Mouse (Mus musculus) T-helper 1 cell (primary cell): Measurements from ENCODE around the gene Cdk5rap2.

Experiments
- in situ Hi-C: fragments of 300-600 bp; cut with MboI, MseI; formaldehyde crosslinking; loops from one replicate; pipeline ENCODE4 v1.15.1; 2025; ENCODE audit warnings: high pct_unique_total_duplicates

The Cdk5rap2 gene

GRCm38 (mm10) chr4:70354448-70354847 is 55.8 kb downstream of the Cdk5rap2 start:
- in situ Hi-C loops = no loop called here

GRCm38 (mm10) chr4:70353656-70354055 is 56.6 kb downstream of the Cdk5rap2 start:
- in situ Hi-C loops = no loop called here

DNA sequence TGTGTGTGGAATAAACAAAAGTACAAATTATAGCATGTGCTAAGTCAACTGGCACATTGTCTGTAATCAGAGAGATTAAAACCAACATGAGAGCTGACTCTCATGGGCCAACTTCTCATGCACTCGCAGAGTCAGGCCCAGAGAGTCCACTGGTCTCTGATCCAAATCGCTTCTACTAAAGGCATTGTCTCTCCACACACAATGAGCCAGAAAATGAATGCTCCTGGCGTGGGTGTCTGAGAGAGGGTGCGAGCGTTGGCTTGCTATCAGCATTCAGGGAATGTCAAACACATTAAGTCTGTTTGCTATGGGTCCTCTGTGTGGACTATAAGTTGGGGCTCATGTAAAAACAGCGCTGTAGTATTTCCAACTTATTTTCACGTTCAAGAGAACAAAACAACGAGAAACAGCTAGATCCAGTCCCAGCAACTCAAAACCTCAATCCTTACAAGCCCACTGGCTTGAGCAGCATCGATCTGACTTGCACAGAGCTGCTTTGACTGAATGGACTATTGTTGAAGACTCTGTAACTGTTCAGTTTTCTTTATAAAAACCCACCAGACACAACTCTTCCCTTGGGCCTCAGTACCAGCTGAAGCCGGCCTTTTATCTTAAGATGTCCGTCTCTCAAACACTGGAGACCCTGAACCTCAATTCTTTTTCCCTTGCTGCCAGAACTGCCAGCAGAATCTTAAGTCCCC is 74.6 kb downstream of the Cdk5rap2 start:
- in situ Hi-C loops = no loop called here

- in situ Hi-C loops = no loop called here
Observed at GRCm38 (mm10) chr4:70334995-70335394, 75.2 kb downstream of the Cdk5rap2 start.

- in situ Hi-C loops = no loop called here
Observed at GRCm38 (mm10) chr4:70332981-70333380, 77.3 kb downstream of the Cdk5rap2 start.

DNA sequence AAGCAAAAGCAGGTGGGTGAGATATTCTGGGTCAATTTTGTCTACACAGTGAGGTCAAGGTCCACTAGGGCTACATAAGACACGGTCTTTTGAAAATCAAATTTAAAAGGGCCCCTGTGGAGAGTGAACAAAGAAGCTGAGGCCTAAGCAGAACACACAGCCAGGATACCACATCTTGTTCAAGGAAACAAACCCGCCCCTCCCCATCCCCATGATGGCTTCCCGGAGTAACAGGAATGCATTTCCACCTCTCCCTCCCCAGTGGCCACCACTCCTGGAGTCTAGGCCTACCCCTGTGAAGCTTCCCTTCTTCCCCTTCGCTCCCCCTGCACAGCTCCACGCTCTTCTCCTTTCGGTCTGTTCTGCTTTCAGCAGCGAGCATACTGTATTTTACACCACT is 77.7 kb downstream of the Cdk5rap2 start:
- in situ Hi-C loops = no loop called here

- in situ Hi-C loops = no loop called here
Observed at GRCm38 (mm10) chr4:70331181-70331580, 79.1 kb downstream of the Cdk5rap2 start.

DNA sequence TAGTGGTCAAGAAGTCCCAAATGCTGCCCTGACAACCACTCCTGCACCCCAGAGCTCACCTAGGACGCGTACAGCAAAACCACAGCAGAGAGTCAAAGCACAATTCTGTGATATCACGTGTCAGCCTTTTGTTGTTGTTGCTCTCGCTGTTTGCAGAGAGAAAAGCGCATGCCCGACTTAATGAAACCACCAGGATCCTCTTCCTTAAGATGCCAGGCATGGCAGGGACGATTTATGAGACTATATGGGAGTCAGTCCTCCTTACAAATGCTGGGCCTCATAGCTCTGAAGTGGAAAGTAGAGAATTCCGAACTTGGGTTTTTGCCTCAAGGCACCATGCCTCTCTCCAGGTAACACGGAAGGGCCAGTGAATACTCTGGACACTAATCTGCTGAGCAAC is 82.2 kb downstream of the Cdk5rap2 start:
- in situ Hi-C loops = no loop called here

GRCm38 (mm10) chr4:70327436-70327835 is 82.8 kb downstream of the Cdk5rap2 start:
- in situ Hi-C loops = no loop called here

- in situ Hi-C loops = no loop called here
Observed at GRCm38 (mm10) chr4:70321586-70321985, 88.7 kb downstream of the Cdk5rap2 start.

GRCm38 (mm10) chr4:70312170-70312569 is 98.1 kb downstream of the Cdk5rap2 start:
- in situ Hi-C loops = loop anchor here (5.0 kb wide), 1 partner anchor 50 kb away; no protein-coding TSS in a partner anchor

DNA sequence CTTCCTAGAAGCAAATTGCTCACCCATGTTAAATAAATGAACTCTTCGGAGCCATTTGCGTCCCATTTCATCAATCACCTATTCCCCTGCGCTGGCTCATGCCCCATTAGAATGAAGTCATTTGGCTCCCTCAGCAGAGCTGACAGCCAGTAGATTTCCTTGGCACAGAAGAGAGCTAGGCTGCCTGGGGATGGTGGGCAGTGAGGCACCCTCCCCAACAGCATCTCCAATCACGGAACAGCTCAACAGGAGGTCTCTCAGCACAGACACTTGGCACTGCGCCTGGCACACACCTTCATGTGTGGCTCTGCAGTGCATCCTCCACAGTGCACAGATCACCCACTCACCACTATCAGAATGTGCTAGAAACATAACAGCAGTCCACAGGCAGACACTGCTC is 98.7 kb downstream of the Cdk5rap2 start:
- in situ Hi-C loops = loop anchor here (5.0 kb wide), 1 partner anchor 49 kb away; no protein-coding TSS in a partner anchor

GRCm38 (mm10) chr4:70307230-70307629 is 103.0 kb downstream of the Cdk5rap2 start:
- in situ Hi-C loops = no loop called here

GRCm38 (mm10) chr4:70303870-70304269 is 106.4 kb downstream of the Cdk5rap2 start:
- in situ Hi-C loops = no loop called here

DNA sequence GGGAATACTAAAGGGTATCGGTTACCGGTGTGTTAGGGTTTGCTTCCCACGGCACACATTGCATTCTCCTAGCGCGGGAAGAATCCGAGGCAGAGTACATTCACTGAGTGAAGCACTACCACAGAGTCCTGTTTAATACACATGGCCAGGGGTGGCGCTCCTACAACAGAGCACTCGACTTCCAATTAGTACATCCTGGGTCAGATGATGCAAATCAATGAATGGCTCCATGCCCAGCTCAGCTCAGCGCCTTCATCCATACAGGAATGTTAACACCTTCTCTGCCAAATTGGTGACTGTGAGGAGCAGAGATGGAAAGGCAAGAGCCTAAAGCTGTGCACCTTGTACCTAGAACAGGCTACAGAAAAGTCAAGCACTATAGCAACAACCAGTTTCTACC is 109.1 kb downstream of the Cdk5rap2 start:
- in situ Hi-C loops = no loop called here

DNA sequence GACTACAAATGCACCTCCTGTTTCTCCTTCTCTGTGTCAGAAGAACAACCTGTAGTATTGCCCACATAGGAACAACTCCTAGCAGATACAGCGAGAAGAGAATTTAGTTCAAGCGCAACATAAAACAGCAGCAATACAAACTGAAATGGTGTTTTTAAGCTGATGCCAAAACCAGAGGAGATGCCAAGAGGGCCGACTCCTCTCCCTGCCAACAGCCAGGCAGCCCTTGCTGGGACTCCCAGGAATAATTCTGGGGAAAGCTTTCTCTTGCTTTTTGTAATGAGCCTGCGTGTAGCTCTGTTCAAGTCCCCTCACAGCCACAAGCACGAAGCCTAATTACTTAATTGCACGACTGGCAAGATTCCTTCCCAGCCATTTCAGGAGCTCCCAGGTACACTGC is 120.9 kb downstream of the Cdk5rap2 start:
- in situ Hi-C loops = no loop called here

GRCm38 (mm10) chr4:70283163-70283562 is 127.1 kb downstream of the Cdk5rap2 start:
- in situ Hi-C loops = no loop called here

DNA sequence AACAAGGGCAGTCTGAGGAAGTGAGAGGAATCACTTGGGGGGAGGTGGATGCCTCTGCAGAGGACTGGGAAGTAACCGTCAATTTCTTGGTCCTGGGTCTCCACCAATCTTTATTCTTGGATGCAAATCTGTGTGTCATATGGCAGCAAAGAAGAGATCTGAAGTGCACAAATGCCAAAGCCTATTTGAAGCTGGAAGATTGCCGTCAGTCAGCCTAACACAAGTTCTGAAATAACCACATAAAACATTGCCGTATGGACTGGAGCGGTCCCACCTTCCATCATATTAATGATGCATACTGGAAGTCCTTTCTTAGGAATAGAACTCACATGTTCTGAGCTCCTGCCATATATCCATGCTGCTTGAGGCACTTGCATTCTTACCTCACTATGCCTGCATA is 131.4 kb downstream of the Cdk5rap2 start:
- in situ Hi-C loops = no loop called here

DNA sequence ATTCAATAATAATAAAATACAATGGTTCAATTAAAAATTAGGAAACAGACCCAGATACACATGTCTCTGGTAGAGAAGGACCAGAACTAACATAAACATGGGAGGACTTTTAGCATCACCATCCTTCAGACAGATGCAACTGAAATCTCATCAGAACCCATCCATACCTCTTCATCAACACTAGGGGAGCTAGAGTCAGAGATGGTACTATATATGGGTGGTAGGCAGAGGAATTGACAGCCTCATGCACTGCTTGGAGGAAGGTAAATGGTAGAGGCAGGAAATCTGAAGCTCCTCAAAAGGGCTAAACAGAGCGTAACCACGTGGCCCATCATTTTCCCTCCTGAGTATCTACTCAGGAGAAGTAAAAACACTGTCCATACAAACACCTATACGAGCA is 132.2 kb downstream of the Cdk5rap2 start:
- in situ Hi-C loops = no loop called here

- in situ Hi-C loops = no loop called here
Observed at GRCm38 (mm10) chr4:70272943-70273342, 137.3 kb downstream of the Cdk5rap2 start.

DNA sequence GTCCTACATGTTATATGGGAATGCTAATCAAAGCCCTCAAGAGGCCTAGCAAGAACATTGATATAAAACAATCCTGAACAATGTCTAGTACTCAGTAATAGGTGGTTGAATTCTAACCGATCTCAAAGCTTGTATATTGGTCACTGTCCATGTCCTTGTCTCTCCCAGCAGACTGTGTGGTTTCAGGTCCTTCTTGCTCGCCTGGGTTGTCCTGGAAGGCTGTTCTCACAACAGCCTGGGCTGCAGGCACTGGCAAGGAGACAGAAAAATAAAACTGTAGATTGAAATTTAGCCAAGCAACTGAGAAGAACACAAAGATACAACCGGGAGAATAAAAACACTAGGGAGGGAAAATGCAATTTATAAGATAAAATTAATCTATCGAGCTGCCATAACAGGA is 137.7 kb downstream of the Cdk5rap2 start:
- in situ Hi-C loops = no loop called here

DNA sequence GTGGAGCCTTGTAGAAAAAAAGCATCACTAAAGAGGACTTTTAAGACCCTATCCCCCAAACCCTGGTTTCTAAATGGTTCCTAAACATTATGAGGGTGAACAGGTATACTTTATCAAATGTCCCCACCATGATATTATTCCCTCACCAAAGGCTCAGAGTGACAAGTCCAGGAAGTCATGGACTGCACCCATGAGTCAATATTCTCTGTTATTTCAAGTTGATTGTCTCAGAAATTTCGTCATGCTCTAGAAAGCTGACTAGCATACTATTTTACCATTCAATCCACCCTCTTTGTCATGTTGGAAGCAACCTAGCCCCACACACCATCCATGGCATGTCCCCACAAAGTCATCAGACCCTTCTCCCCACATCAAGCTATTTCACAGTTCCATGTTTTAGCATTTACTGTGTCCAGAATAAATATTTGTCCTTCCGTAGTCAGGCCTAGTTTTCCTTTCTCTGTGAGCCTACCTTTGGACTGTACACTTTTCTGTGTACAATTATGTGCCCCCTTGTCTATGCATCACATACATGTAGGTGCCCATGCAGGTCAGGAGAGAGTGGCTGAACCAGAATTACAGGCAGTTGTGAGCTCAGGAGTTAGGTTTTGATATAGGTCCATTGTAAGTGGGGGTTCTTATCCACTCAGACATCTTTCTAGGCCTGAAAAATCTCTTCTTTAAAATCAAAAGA is 142.9 kb downstream of the Cdk5rap2 start:
- in situ Hi-C loops = no loop called here

GRCm38 (mm10) chr4:70265248-70265647 is 145.0 kb downstream of the Cdk5rap2 start:
- in situ Hi-C loops = no loop called here
